Mouse (Mus musculus) myocyte (in vitro differentiated cells): ENCODE measurements around the gene Ulk4.

Experiments used
- CEBPB ChIP-seq: IDR thresholded peaks from 2 replicates; pipeline ENCODE4 v1.6.1; 2011; ENCODE audit warnings: mild to moderate bottlenecking, moderate library complexity; ENCODE audit not compliant: poor library complexity, insufficient read depth, severe bottlenecking
- E2F4 ChIP-seq: IDR thresholded peaks from one replicate; pipeline ENCODE4 v1.6.1; 2011; ENCODE audit warnings: mild to moderate bottlenecking, control low read depth, moderate library complexity; ENCODE audit not compliant: insufficient read depth
- MAX ChIP-seq: IDR thresholded peaks from one replicate; pipeline ENCODE4 v1.6.1; 2011; ENCODE audit warnings: low read depth, mild to moderate bottlenecking, control low read depth
- MYOD1 ChIP-seq, 3 experiments: IDR thresholded peaks; one replicate each; pipeline ENCODE4 v1.6.1; 2011; ENCODE audit warnings: control low read depth in 2 of 3, low read depth in 2 of 3, mild to moderate bottlenecking in 2 of 3, moderate library complexity in 1 of 3; ENCODE audit not compliant: insufficient read length in 2 of 3, control insufficient read depth in 1 of 3
- MYOG ChIP-seq, 3 experiments: IDR thresholded peaks; one replicate each; pipeline ENCODE4 v1.6.1; 2011; ENCODE audit warnings: control low read depth in 2 of 3, low read depth in 2 of 3, mild to moderate bottlenecking in 2 of 3; ENCODE audit not compliant: insufficient read length in 2 of 3, control insufficient read depth in 1 of 3, insufficient read depth in 1 of 3
- POLR2A ChIP-seq: IDR thresholded peaks from one replicate; pipeline ENCODE4 v1.6.1; 2011; ENCODE audit warnings: low read depth, mild to moderate bottlenecking, control low read depth, moderate library complexity; ENCODE audit not compliant: insufficient read length
- POLR2AphosphoS2 ChIP-seq: IDR thresholded peaks from one replicate; pipeline ENCODE4 v1.6.1; 2011; ENCODE audit warnings: low read depth, control low read depth; ENCODE audit not compliant: insufficient read length
- REST ChIP-seq: IDR thresholded peaks from one replicate; pipeline ENCODE4 v1.6.1; 2011; ENCODE audit warnings: mild to moderate bottlenecking, control low read depth, moderate library complexity; ENCODE audit not compliant: insufficient read depth, insufficient read length
- SRF ChIP-seq: IDR thresholded peaks from one replicate; pipeline ENCODE4 v1.6.1; 2011; ENCODE audit warnings: low read depth; ENCODE audit not compliant: control insufficient read depth, insufficient read length
- TCF12 ChIP-seq: IDR thresholded peaks from one replicate; pipeline ENCODE4 v1.6.1; 2011; ENCODE audit warnings: mild to moderate bottlenecking, control low read depth; ENCODE audit not compliant: poor library complexity, insufficient read depth, severe bottlenecking
- TCF3 ChIP-seq: IDR thresholded peaks from one replicate; pipeline ENCODE4 v1.6.1; 2011; ENCODE audit warnings: low read depth, control low read depth; ENCODE audit not compliant: insufficient read length
- USF1 ChIP-seq: IDR thresholded peaks from one replicate; pipeline ENCODE4 v1.6.1; 2011; ENCODE audit warnings: low read depth, mild to moderate bottlenecking, control low read depth, moderate library complexity

DNA sequence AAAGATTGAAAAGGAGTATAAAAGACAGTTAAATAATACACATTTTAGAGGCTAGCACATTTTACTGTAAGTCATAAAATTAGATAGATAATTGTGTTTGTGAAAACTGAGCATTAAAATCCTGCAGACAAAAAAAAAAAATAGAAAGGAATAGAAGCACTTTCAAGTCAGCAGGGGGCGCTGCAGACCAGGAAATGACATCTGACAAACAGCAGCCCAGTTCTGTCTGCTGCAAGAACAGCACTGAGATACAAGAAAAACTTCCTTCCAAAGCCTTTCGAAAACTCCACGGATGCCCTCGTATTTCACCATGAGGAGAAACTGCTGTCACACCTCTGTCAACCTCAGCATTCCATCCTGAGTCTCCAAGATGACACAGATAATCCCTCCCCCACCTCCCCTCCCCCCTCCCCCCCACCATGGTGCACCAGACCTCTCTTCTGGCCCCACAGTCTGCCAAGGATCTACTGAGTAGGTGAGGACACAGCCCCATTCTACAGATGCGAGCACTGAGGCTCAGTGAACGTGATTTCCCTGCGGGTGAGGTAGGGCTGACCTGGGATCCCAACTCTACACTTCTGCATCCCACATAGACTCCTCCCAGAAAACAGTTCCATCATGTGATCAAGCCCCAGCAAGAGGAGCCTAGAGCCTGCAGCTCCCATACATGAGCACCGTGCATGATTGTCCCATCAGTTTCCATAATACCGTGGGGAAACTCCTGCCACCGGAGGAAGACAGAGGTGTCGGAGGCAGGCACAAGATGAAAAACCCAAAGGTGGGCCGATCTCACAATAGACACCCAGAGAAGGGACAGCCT, 28.8 kb downstream of the Ulk4 start:
- TF ChIP-seq POLR2A = no peak
- no peak for TF ChIP-seq TCF12
- no peak for TF ChIP-seq MAX
- TF ChIP-seq MYOG (IDR thresholded peaks at IDR 0.05; ENCODE audit: control insufficient read depth in 1 of 3, insufficient read depth in 1 of 3, insufficient read length in 2 of 3, low read depth in 2 of 3) = no peak
- TF ChIP-seq CEBPB = no peak
- no peak for TF ChIP-seq REST
- no peak for TF ChIP-seq USF1
- TF ChIP-seq MYOD1 (IDR thresholded peaks at IDR 0.05; ENCODE audit: control insufficient read depth in 1 of 3, insufficient read length in 2 of 3, low read depth in 2 of 3) = no peak
- no peak for TF ChIP-seq E2F4
- TF ChIP-seq POLR2AphosphoS2 = no peak
- TF ChIP-seq SRF = no peak
- TF ChIP-seq TCF3 = no peak
